Mouse (Mus musculus) stomach, postnatal 0 days (tissue): ENCODE measurements at regions not wholly inside any gene's neighbourhood (a gene's known extent, or its start where the extent isn't known, plus 50 kb on each side); places are given as distances from the start of the nearest gene placed in this dataset.

Experiments
- ATAC-seq: fragments of 200-750 bp; cut with Nextera tagmentation; 2 replicates; pipeline ENCODE4 v1.8.0; 2017; ENCODE audit not compliant: low FRiP score, low TSS enrichment
- DNase-seq: peaks from one replicate; pipeline ENCODE4 v3.0.0-alpha.2; 2016; ENCODE audit warnings: low spot score
- H3K27ac ChIP-seq: fragments of 300-500 bp; sonication (generic); replicated peaks from 2 replicates; pipeline ENCODE4 v1.5.1; 2014; ENCODE audit warnings: mild to moderate bottlenecking, control low read depth
- H3K27me3 ChIP-seq: fragments of 300-500 bp; sonication (generic); 2 replicates; pipeline ENCODE4 v1.6.1; 2014; ENCODE audit warnings: low read length; ENCODE audit not compliant: control insufficient read depth, insufficient read depth
- H3K36me3 ChIP-seq: fragments of 300-500 bp; sonication (generic); 2 replicates; pipeline ENCODE4 v1.6.1; 2014; ENCODE audit warnings: low read length, mixed read lengths; ENCODE audit not compliant: control insufficient read depth, insufficient read depth
- H3K4me1 ChIP-seq: fragments of 300-500 bp; sonication (generic); replicated peaks from 2 replicates; pipeline ENCODE4 v1.6.1; 2014; ENCODE audit warnings: antibody characterized with exemption; ENCODE audit not compliant: control insufficient read depth, insufficient read depth
- H3K4me2 ChIP-seq: fragments of 300-500 bp; sonication (generic); replicated peaks from 2 replicates; pipeline ENCODE4 v1.6.1; 2014; ENCODE audit warnings: low read depth, mild to moderate bottlenecking, control low read depth, moderate library complexity
- H3K4me3 ChIP-seq: fragments of 300-500 bp; sonication (generic); 2 replicates; pipeline ENCODE4 v1.5.1; 2014; ENCODE audit warnings: low read depth, low read length, control low read depth
- H3K9ac ChIP-seq: fragments of 300-500 bp; sonication (generic); 2 replicates; pipeline ENCODE4 v1.6.1; 2014; ENCODE audit warnings: mild to moderate bottlenecking, low read length, control low read depth, mixed read lengths
- H3K9me3 ChIP-seq: fragments of 300-500 bp; sonication (generic); 2 replicates; pipeline ENCODE4 v1.6.1; 2016; ENCODE audit warnings: low read length; ENCODE audit not compliant: control insufficient read depth
- CTCF ChIP-seq: IDR thresholded peaks from 2 replicates; pipeline ENCODE4 v1.5.1; 2016; ENCODE audit warnings: antibody characterized with exemption, low read depth, mild to moderate bottlenecking, moderate library complexity
- EP300 ChIP-seq: optimal IDR thresholded peaks from 2 replicates; pipeline ENCODE3; 2016; ENCODE audit warnings: antibody characterized with exemption
- WGBS: fragments of 180-500 bp; shearing (Covaris S2); extraction: QIAGEN DNeasy Blood & Tissue Kit; methylation state at CpG from one replicate; pipeline ENCODE4 v1.1.7; 2014; 5-methylcytosine and 5-hydroxymethylcytosine counted together

- DNase-seq (no peak), ATAC-seq (no peak)
- 55% methylated on average over 4 of the region's 4 CpGs for WGBS
- no peak overlapping the region for H3K4me3 ChIP-seq
- no peak overlapping the region for H3K27ac ChIP-seq
- H3K9ac ChIP-seq = no peak overlapping the region
- H3K4me2 ChIP-seq = no peak overlapping the region
- H3K9me3 ChIP-seq = no peaks in the 10 kb centered on the region
- TF ChIP-seq CTCF (no peak), EP300 (no peak)
- no peaks in the 10 kb centered on the region for H3K27me3 ChIP-seq
- H3K36me3 ChIP-seq = no peaks in the 10 kb centered on the region
- H3K4me1 ChIP-seq = no peaks in the 10 kb centered on the region
Measured at GRCm38 (mm10) chr13:101202565-101203313, 369.5 kb upstream of the Slc30a5 start.

GRCm38 (mm10) chr13:101190249-101190830 lies 357.1 kb upstream of the Slc30a5 start:
- Histone ChIP-seq H3K4me2 (no peak overlapping the region), H3K27ac (no peak overlapping the region), H3K27me3 (no peaks in the 10 kb centered on the region), H3K36me3 (no peaks in the 10 kb centered on the region), H3K9ac (no peak overlapping the region), H3K9me3 (no peaks in the 10 kb centered on the region), H3K4me1 (no peaks in the 10 kb centered on the region), H3K4me3 (no peak overlapping the region)
- TF ChIP-seq CTCF (no peak), EP300 (no peak)
- DNase-seq (no peak), ATAC-seq (no peak)
- WGBS = 61% methylated on average over 7 of the region's 7 CpGs

GRCm38 (mm10) chr13:101182387-101182786 lies 349.2 kb upstream of the Slc30a5 start:
- H3K9me3 ChIP-seq = no peaks in the 10 kb centered on the region
- 59% methylated on average over 2 of the region's 2 CpGs for WGBS
- ATAC-seq (no peak), DNase-seq (no peak)
- H3K27me3 ChIP-seq = no peaks in the 10 kb centered on the region
- TF ChIP-seq CTCF = no peak
- no peak for TF ChIP-seq EP300
- H3K4me3 ChIP-seq = no peak overlapping the region
- H3K36me3 ChIP-seq = no peaks in the 10 kb centered on the region
- H3K4me1 ChIP-seq = no peaks in the 10 kb centered on the region
- no peak overlapping the region for H3K9ac ChIP-seq
- no peak overlapping the region; the same call in 1 of the 2 replicates for H3K27ac ChIP-seq
- H3K4me2 ChIP-seq = no peak overlapping the region

- no peak for TF ChIP-seq EP300
- Histone ChIP-seq H3K9me3 (no peaks in the 10 kb centered on the region), H3K27me3 (no peaks in the 10 kb centered on the region), H3K4me2 (no peak overlapping the region), H3K4me3 (no peak overlapping the region), H3K27ac (no peak overlapping the region), H3K4me1 (no peaks in the 10 kb centered on the region), H3K9ac (no peak overlapping the region), H3K36me3 (no peaks in the 10 kb centered on the region)
- ATAC-seq (no peak), DNase-seq (no peak)
- 79% methylated on average over 8 of the region's 8 CpGs for WGBS
Measured at GRCm38 (mm10) chr13:101175017-101175689, 341.9 kb upstream of the Slc30a5 start.

- ATAC-seq (no peak; the same call in 1 of the 2 replicates), DNase-seq (peak; percentile 16)
- TF ChIP-seq CTCF (peak; percentile 63), EP300 (no peak)
- H3K27me3 ChIP-seq = no peaks in the 10 kb centered on the region
- no peak overlapping the region for H3K4me2 ChIP-seq
- H3K4me3 ChIP-seq = no peak overlapping the region
- H3K4me1 ChIP-seq = no peaks in the 10 kb centered on the region
- no peaks in the 10 kb centered on the region for H3K36me3 ChIP-seq
- no peak overlapping the region for H3K9ac ChIP-seq
- 48% methylated on average over 2 of the region's 2 CpGs for WGBS
- no peak overlapping the region for H3K27ac ChIP-seq
- no peaks in the 10 kb centered on the region for H3K9me3 ChIP-seq
Measured at GRCm38 (mm10) chr13:101161768-101162167, 328.5 kb upstream of the Slc30a5 start.

DNA sequence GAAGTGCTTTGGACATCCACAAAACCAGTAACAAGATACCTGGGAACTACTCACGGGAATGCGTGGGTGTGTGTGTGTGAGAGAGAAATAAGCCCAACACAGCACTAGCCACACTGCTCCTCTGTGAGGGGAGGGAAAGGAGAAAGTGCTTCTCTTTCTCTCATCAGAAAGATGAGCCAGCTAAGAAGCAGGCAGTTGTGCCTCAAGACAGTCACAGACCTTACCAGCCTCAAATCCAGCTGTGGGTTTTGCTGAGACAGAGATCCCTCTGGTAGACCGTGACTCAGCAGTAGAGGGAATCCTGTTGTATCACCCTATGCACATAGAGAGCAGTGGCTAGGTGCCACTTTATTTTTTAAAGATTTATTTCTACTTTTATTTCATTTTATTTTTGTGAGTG lies 326.7 kb upstream of the Slc30a5 start:
- Histone ChIP-seq H3K9me3 (no peaks in the 10 kb centered on the region), H3K4me1 (no peaks in the 10 kb centered on the region), H3K9ac (no peak overlapping the region), H3K27ac (no peak overlapping the region), H3K4me2 (no peak overlapping the region), H3K27me3 (no peaks in the 10 kb centered on the region), H3K36me3 (no peaks in the 10 kb centered on the region), H3K4me3 (no peak overlapping the region)
- ATAC-seq (no peak), DNase-seq (no peak)
- WGBS = 77% methylated on average over 3 of the region's 3 CpGs
- TF ChIP-seq CTCF (no peak), EP300 (no peak)
